Mouse (Mus musculus): Measurements from ENCODE around the gene Rsrp1. TPM values are rescaled to one million over a fixed set of nuclear protein-coding genes. Genes with fewer than 3 reads are reported as not detected.
"Not testable (repeated sequence)": the region's sequence is repeated elsewhere in the genome, so short reads cannot be mapped to it uniquely, and the experiment has no call there.

Gene Rsrp1
- total RNA-seq (2021): 100 to 1,000 TPM; 264 to 283 TPM

GRCm38 (mm10) chr4:134923258-134924018 lies at the start of gene Rsrp1:
Gene Rsrp1, plus strand, starts transcription at chr4:134923592.
- DNase-seq (ENCODE audit: extremely low spot score in 1 of 2, low spot score in 1 of 2): peak; percentile 90 to 91

- DNase-seq (ENCODE audit: extremely low spot score in 1 of 2, low spot score in 1 of 2): no peak
These were observed 47.2 kb upstream of the Rsrp1 start for GRCm38 (mm10) chr4:134876171-134876570.

- DNase-seq (ENCODE audit: extremely low spot score in 1 of 2, low spot score in 1 of 2): peak; percentile 47 to 83
These were observed 43.9 kb upstream of the Rsrp1 start for GRCm38 (mm10) chr4:134879410-134879981.

GRCm38 (mm10) chr4:134880041-134880440 lies 43.4 kb upstream of the Rsrp1 start:
- peak in 1 of 2 experiments; percentile 35 for DNase-seq (ENCODE audit: extremely low spot score in 1 of 2, low spot score in 1 of 2)

GRCm38 (mm10) chr4:134883266-134883665 lies 40.1 kb upstream of the Rsrp1 start:
- DNase-seq (ENCODE audit: extremely low spot score in 1 of 2, low spot score in 1 of 2): peak in 1 of 2 experiments; percentile 11

- no peak for DNase-seq (ENCODE audit: extremely low spot score in 1 of 2, low spot score in 1 of 2)
These were observed 39.6 kb upstream of the Rsrp1 start for GRCm38 (mm10) chr4:134883808-134884207.

- DNase-seq (ENCODE audit: extremely low spot score in 1 of 2, low spot score in 1 of 2): no peak
These were observed 39.0 kb upstream of the Rsrp1 start for GRCm38 (mm10) chr4:134884364-134884763.

- DNase-seq (ENCODE audit: extremely low spot score in 1 of 2, low spot score in 1 of 2): peak; percentile 26 to 62
These were observed 31.3 kb upstream of the Rsrp1 start for GRCm38 (mm10) chr4:134892096-134892495.

- no peak for DNase-seq (ENCODE audit: extremely low spot score in 1 of 2, low spot score in 1 of 2)
These were observed 26.1 kb upstream of the Rsrp1 start for GRCm38 (mm10) chr4:134897256-134897655.

GRCm38 (mm10) chr4:134901126-134901525 lies 22.3 kb upstream of the Rsrp1 start:
- DNase-seq (ENCODE audit: extremely low spot score in 1 of 2, low spot score in 1 of 2): no peak

GRCm38 (mm10) chr4:134903046-134903445 lies 20.3 kb upstream of the Rsrp1 start:
- DNase-seq (ENCODE audit: extremely low spot score in 1 of 2, low spot score in 1 of 2): no peak

GRCm38 (mm10) chr4:134911406-134911805 lies 12.0 kb upstream of the Rsrp1 start:
- DNase-seq (ENCODE audit: extremely low spot score in 1 of 2, low spot score in 1 of 2): not testable (repeated sequence)

GRCm38 (mm10) chr4:134913413-134913812 lies 10.0 kb upstream of the Rsrp1 start:
- peak in 1 of 2 experiments; percentile 77 for DNase-seq (ENCODE audit: extremely low spot score in 1 of 2, low spot score in 1 of 2)

GRCm38 (mm10) chr4:134914122-134914863 lies 9.1 kb upstream of the Rsrp1 start:
- no peak for DNase-seq (ENCODE audit: extremely low spot score in 1 of 2, low spot score in 1 of 2)

- peak; percentile 77 to 88 for DNase-seq (ENCODE audit: extremely low spot score in 1 of 2, low spot score in 1 of 2)
These were observed 8.6 kb upstream of the Rsrp1 start, which contains the start of gene Tmem50a for GRCm38 (mm10) chr4:134914864-134915209. Gene Tmem50a, minus strand, starts transcription at chr4:134915024.

GRCm38 (mm10) chr4:134915223-134916050 lies 8.0 kb upstream of the Rsrp1 start:
- no peak for DNase-seq (ENCODE audit: extremely low spot score in 1 of 2, low spot score in 1 of 2)

GRCm38 (mm10) chr4:134917194-134917593 lies 6.2 kb upstream of the Rsrp1 start:
- no peak for DNase-seq (ENCODE audit: extremely low spot score in 1 of 2, low spot score in 1 of 2)

GRCm38 (mm10) chr4:134918381-134918780 lies 5.0 kb upstream of the Rsrp1 start:
- DNase-seq (ENCODE audit: extremely low spot score in 1 of 2, low spot score in 1 of 2): no peak

- DNase-seq (ENCODE audit: extremely low spot score in 1 of 2, low spot score in 1 of 2): no peak
These were observed 3.5 kb upstream of the Rsrp1 start for GRCm38 (mm10) chr4:134919733-134920540.

GRCm38 (mm10) chr4:134920631-134921030 lies 2.8 kb upstream of the Rsrp1 start:
- no peak for DNase-seq (ENCODE audit: extremely low spot score in 1 of 2, low spot score in 1 of 2)

All from layer of hippocampus, postnatal 25 days (tissue).